Mouse (Mus musculus) heart, adult 8-10 months (tissue): ENCODE measurements at regions not wholly inside any gene's neighbourhood (a gene's known extent, or its start where the extent isn't known, plus 50 kb on each side); places are given as distances from the start of the nearest gene placed in this dataset.

ENCODE experiments used
- DNase-seq: peaks from one replicate; pipeline ENCODE4 v3.0.0; 2022; ENCODE audit warnings: low spot score

- peak; percentile 14 for DNase-seq
Observed at GRCm38 (mm10) chrX:99291965-99292364, 156.0 kb downstream of the Efnb1 start.

- peak; percentile 43 for DNase-seq
Observed at GRCm38 (mm10) chrX:99291423-99291963, 155.6 kb downstream of the Efnb1 start.

GRCm38 (mm10) chrX:99287988-99288387 is 152.1 kb downstream of the Efnb1 start:
- DNase-seq = no peak

- DNase-seq = peak; percentile 9
Observed at GRCm38 (mm10) chrX:99286876-99287275, 150.9 kb downstream of the Efnb1 start.

GRCm38 (mm10) chrX:99285611-99286010 is 149.7 kb downstream of the Efnb1 start:
- DNase-seq = peak; percentile 7

GRCm38 (mm10) chrX:99280991-99281390 is 145.1 kb downstream of the Efnb1 start:
- no peak for DNase-seq

- no peak for DNase-seq
Observed at GRCm38 (mm10) chrX:99280543-99280942, 144.6 kb downstream of the Efnb1 start.

GRCm38 (mm10) chrX:99275536-99275935 is 139.6 kb downstream of the Efnb1 start:
- no peak for DNase-seq

- DNase-seq = no peak
Observed at GRCm38 (mm10) chrX:99271908-99272307, 136.0 kb downstream of the Efnb1 start.

- DNase-seq = no peak
Observed at GRCm38 (mm10) chrX:99249038-99249607, 113.2 kb downstream of the Efnb1 start.

GRCm38 (mm10) chrX:99248181-99248580 is 112.3 kb downstream of the Efnb1 start:
- DNase-seq = no peak

- no peak for DNase-seq
Observed at GRCm38 (mm10) chrX:99246704-99247103, 110.8 kb downstream of the Efnb1 start.

GRCm38 (mm10) chrX:99246051-99246450 is 110.1 kb downstream of the Efnb1 start:
- no peak for DNase-seq

GRCm38 (mm10) chrX:99245541-99245940 is 109.6 kb downstream of the Efnb1 start:
- no peak for DNase-seq

GRCm38 (mm10) chrX:99243251-99243650 is 107.3 kb downstream of the Efnb1 start:
- DNase-seq = no peak

GRCm38 (mm10) chrX:99241684-99242118 is 105.8 kb downstream of the Efnb1 start:
- DNase-seq = no peak

- peak; percentile 38 for DNase-seq
Observed at GRCm38 (mm10) chrX:99233035-99233434, 97.1 kb downstream of the Efnb1 start.

GRCm38 (mm10) chrX:99232331-99232730 is 96.4 kb downstream of the Efnb1 start:
- no peak for DNase-seq

- no peak for DNase-seq
Observed at GRCm38 (mm10) chrX:99225111-99225752, 89.3 kb downstream of the Efnb1 start.

- no peak for DNase-seq
Observed at GRCm38 (mm10) chrX:99222017-99222416, 86.1 kb downstream of the Efnb1 start.

- DNase-seq = no peak
Observed at GRCm38 (mm10) chrX:99220674-99221455, 84.9 kb downstream of the Efnb1 start.

GRCm38 (mm10) chrX:99218213-99218612 is 82.3 kb downstream of the Efnb1 start:
- DNase-seq = no peak
